Mouse (Mus musculus) thymus, postnatal 36 days (tissue): ENCODE results near the gene Olfr70.

Experiments
- DNase-seq, 2 experiments: peaks; one replicate each; pipeline ENCODE4 v3.0.0; 2022; ENCODE audit warnings: mixed read lengths in 2 of 2

Gene Olfr70

GRCm38 (mm10) chr4:43709869-43710268 lies 9.3 kb upstream of the Olfr70 start, which contains the start of gene Olfr71:
TSS of gene Olfr71 (minus strand) at chr4:43710255.
- DNase-seq = no peak

GRCm38 (mm10) chr4:43705991-43706390 lies 5.4 kb upstream of the Olfr70 start:
- no peak for DNase-seq

- no peak for DNase-seq
These were observed 3.2 kb upstream of the Olfr70 start for GRCm38 (mm10) chr4:43703851-43704250.

GRCm38 (mm10) chr4:43703439-43703838 lies 2.8 kb upstream of the Olfr70 start:
- no peak for DNase-seq

GRCm38 (mm10) chr4:43696561-43696960 lies 4.0 kb downstream of the Olfr70 start:
- DNase-seq = no peak

GRCm38 (mm10) chr4:43695249-43695671 lies 5.3 kb downstream of the Olfr70 start:
- no peak for DNase-seq

- DNase-seq = no peak
These were observed 6.0 kb downstream of the Olfr70 start for GRCm38 (mm10) chr4:43694439-43695248.

GRCm38 (mm10) chr4:43693806-43694241 lies 6.8 kb downstream of the Olfr70 start:
- DNase-seq = no peak

- no peak for DNase-seq
These were observed 9.6 kb downstream of the Olfr70 start for GRCm38 (mm10) chr4:43691026-43691425.

GRCm38 (mm10) chr4:43690021-43690420 lies 10.6 kb downstream of the Olfr70 start:
- no peak for DNase-seq

- DNase-seq = no peak
These were observed 21.1 kb downstream of the Olfr70 start for GRCm38 (mm10) chr4:43679416-43680043.

GRCm38 (mm10) chr4:43678541-43678940 lies 22.1 kb downstream of the Olfr70 start:
- DNase-seq = no peak

GRCm38 (mm10) chr4:43675608-43676007 lies 25.0 kb downstream of the Olfr70 start:
- DNase-seq = no peak

- DNase-seq = no peak
These were observed 25.6 kb downstream of the Olfr70 start for GRCm38 (mm10) chr4:43674974-43675373.

- no peak for DNase-seq
These were observed 26.9 kb downstream of the Olfr70 start for GRCm38 (mm10) chr4:43673703-43674102.

GRCm38 (mm10) chr4:43672070-43672469 lies 28.5 kb downstream of the Olfr70 start:
- peak; percentile 67 to 72 for DNase-seq

- DNase-seq = no peak
These were observed 31.2 kb downstream of the Olfr70 start for GRCm38 (mm10) chr4:43669428-43669794.

GRCm38 (mm10) chr4:43668782-43669427 lies 31.7 kb downstream of the Olfr70 start, which contains the start of the genes Tmem8b and Fam221b:
TSS of gene Tmem8b (plus strand) at chr4:43668971.
TSS of gene Fam221b (minus strand) at chr4:43669145.
- peak; percentile 90 for DNase-seq

- DNase-seq = no peak
These were observed 34.2 kb downstream of the Olfr70 start for GRCm38 (mm10) chr4:43666412-43666811.

GRCm38 (mm10) chr4:43657146-43657545 lies 43.5 kb downstream of the Olfr70 start:
- DNase-seq = no peak

- peak; percentile 93 to 95 for DNase-seq
These were observed 44.1 kb downstream of the Olfr70 start, which contains the start of gene Hint2 for GRCm38 (mm10) chr4:43656339-43657109. TSS of gene Hint2 (minus strand) at chr4:43656466.

- DNase-seq = no peak
These were observed 44.8 kb downstream of the Olfr70 start for GRCm38 (mm10) chr4:43655656-43656338.
